Mouse (Mus musculus) stomach, postnatal 0 days (tissue): ENCODE measurements around the gene Bpifb9a.

ENCODE experiments used
- CTCF ChIP-seq: IDR thresholded peaks from 2 replicates; pipeline ENCODE4 v1.5.1; 2016; ENCODE audit warnings: antibody characterized with exemption, low read depth, mild to moderate bottlenecking, moderate library complexity
- EP300 ChIP-seq: optimal IDR thresholded peaks from 2 replicates; pipeline ENCODE3; 2016; ENCODE audit warnings: antibody characterized with exemption

DNA sequence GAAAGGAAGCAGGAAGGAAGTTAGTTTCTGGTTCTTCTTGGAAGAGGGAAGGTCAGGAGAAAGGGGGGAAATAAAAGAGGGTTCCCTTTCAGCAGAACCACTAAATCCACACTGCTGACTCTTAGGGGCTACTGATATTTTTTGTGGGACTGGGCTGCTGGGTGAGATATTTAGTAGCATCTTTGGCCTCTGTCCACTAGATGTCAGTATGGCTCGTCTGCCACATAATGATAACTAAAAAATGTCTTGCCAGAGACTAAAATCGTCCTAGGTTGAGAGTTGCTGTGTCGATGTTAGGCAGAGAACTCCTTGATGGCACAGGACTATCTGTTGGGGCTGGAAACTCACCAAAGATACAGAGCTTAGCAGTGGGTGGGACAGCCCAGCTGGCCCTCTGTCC, 48.5 kb upstream of the Bpifb9a start:
- TF ChIP-seq CTCF (peak; percentile 75), EP300 (no peak)
